Mouse (Mus musculus) CH12.LX (cell line): ENCODE data around the gene Mapk6.

Experiments
- SIN3A ChIP-seq: IDR thresholded peaks from 2 replicates; pipeline ENCODE4 v1.6.1; 2012; ENCODE audit warnings: low read length, improper control_type of control experiment, inconsistent platforms
- USF1 ChIP-seq: IDR thresholded peaks from 2 replicates; pipeline ENCODE4 v1.6.1; 2014; ENCODE audit warnings: low read depth, mild to moderate bottlenecking, inconsistent platforms, low read length, improper control_type of control experiment
- ZNF384 ChIP-seq: IDR thresholded peaks from 2 replicates; pipeline ENCODE4 v1.6.1; 2012; ENCODE audit warnings: low read depth, low read length, improper control_type of control experiment, inconsistent platforms

DNA sequence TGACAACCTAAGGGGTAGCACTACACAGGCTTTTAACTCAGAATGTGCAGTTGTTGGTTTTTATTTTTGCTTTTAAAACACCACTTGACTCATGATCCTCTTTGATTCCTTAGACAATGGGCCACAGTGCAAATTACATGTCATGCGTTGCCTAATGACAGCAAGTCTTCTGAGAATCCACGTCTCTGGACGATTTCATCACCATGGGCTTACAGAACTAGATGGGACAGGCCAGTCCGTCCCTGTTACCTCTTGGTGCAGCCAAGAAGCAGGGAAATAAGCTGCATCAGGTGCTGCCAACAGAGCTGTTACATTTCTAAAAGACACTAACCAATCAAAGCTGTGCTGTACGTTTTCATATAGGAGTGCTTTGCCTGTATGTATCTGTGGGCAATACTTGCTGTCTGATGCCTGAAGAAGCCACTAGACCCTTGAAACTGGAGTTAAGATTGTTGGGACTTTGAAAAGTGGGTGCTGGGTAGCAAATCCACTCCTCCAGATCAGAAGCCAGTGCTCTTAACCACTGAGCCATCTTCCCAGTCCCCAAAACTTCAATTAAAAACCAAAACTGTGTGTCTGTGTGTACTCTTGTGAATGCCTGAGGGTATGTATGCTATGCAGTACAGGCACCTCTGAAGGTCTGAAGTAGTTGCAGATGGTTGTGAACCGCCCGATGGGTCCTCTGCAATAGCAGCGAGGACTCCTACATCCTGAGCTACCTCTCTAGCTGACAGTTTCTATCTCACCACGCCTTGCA is 24.4 kb downstream of the Mapk6 start:
- TF ChIP-seq USF1, result no peak
- no peak for TF ChIP-seq ZNF384
- TF ChIP-seq SIN3A, result no peak
